7 mouse cellular contexts compared by ENCODE assay signal in genomic region chr5:108366328-108366983, GRCm38 (mm10). TPM values are rescaled to one million over a fixed set of nuclear protein-coding genes. Genes with fewer than 3 reads are reported as not detected.
DNase-seq lines count a peak whose midpoint lies in the region; ATAC-seq and TF ChIP-seq lines count a peak whose summit lies in the region.

No protein-coding gene starts in this region.

- DNase-seq in lung, postnatal 14 days = no peak
- peak; percentile 48 for DNase-seq in forebrain, embryonic 10.5 days (ENCODE audit: extremely low spot score, low spot score)
- DNase-seq in liver, postnatal 0 days = peak; percentile 21
- DNase-seq in MN1 (ENCODE audit: low spot score) = no peak
- no peak for DNase-seq in frontal cortex, postnatal 25 days (ENCODE audit: low spot score in 2 of 2)

- peaks cover 22% of the 10 kb centered on the region for H3K4me1 ChIP-seq in lung, embryonic 16.5 days (replicated peaks; ENCODE audit: control insufficient read depth, insufficient read depth, low read length)
- peaks cover 32% of the 10 kb centered on the region for H3K4me1 ChIP-seq in forebrain, embryonic 10.5 days
- H3K4me1 ChIP-seq in hindbrain, embryonic 12.5 days = peaks cover 29% of the 10 kb centered on the region
- H3K4me1 ChIP-seq in liver, postnatal 0 days (ENCODE audit: insufficient read depth) = peaks cover 21% of the 10 kb centered on the region

- no peaks in the 10 kb centered on the region for H3K36me3 ChIP-seq in lung, embryonic 16.5 days (ENCODE audit: control insufficient read depth, insufficient read depth, low read length)
- H3K36me3 ChIP-seq in forebrain, embryonic 10.5 days (replicated peaks) = no peaks in the 10 kb centered on the region
- H3K36me3 ChIP-seq in hindbrain, embryonic 12.5 days = no peaks in the 10 kb centered on the region
- H3K36me3 ChIP-seq in liver, postnatal 0 days (replicated peaks; ENCODE audit: insufficient read depth, low read length) = no peaks in the 10 kb centered on the region

- peak; percentile 32 for ATAC-seq in lung, embryonic 16.5 days (ENCODE audit: low read depth)
- peak; percentile 23 for ATAC-seq in hindbrain, embryonic 12.5 days (ENCODE audit: low FRiP score)
- peak; percentile 5; the same call in 1 of the 2 replicates for ATAC-seq in liver, postnatal 0 days

- H3K27me3 ChIP-seq in lung, embryonic 16.5 days (ENCODE audit: control insufficient read depth, insufficient read depth, low read depth, low read length) = peaks cover 74% of the 10 kb centered on the region
- H3K27me3 ChIP-seq in forebrain, embryonic 10.5 days (ENCODE audit: poor library complexity, severe bottlenecking) = peaks cover 92% of the 10 kb centered on the region
- peaks cover 85% of the 10 kb centered on the region for H3K27me3 ChIP-seq in hindbrain, embryonic 12.5 days
- peaks cover 70% of the 10 kb centered on the region for H3K27me3 ChIP-seq in liver, postnatal 0 days (ENCODE audit: insufficient read depth, low read length)

- TF ChIP-seq CTCF in liver, postnatal 0 days (IDR thresholded peaks at IDR 0.05; ENCODE audit: low read depth) = no peak

- 2% methylated on average over 57 of the region's 60 CpGs for WGBS in lung, embryonic 16.5 days
- WGBS in forebrain, embryonic 10.5 days = 2% methylated on average over 53 of the region's 60 CpGs
- 2% methylated on average over 60 of the region's 60 CpGs for WGBS in hindbrain, embryonic 12.5 days
- 3% methylated on average over 60 of the region's 60 CpGs for WGBS in liver, postnatal 0 days (ENCODE audit: insufficient replicate concordance)

- H3K9me3 ChIP-seq in lung, embryonic 16.5 days (ENCODE audit: control insufficient read depth, low read length) = no peaks in the 10 kb centered on the region
- no peaks in the 10 kb centered on the region for H3K9me3 ChIP-seq in forebrain, embryonic 10.5 days
- H3K9me3 ChIP-seq in hindbrain, embryonic 12.5 days (replicated peaks) = no peaks in the 10 kb centered on the region
- no peaks in the 10 kb centered on the region for H3K9me3 ChIP-seq in liver, postnatal 0 days (ENCODE audit: low read length)

- H3K4me2 ChIP-seq in lung, embryonic 16.5 days (ENCODE audit: low read depth, low read length) = peak overlapping the region; percentile 97
- H3K4me2 ChIP-seq in hindbrain, embryonic 12.5 days (replicated peaks) = peak overlapping the region; percentile 97
- peak overlapping the region; percentile 81 for H3K4me2 ChIP-seq in liver, postnatal 0 days (ENCODE audit: low read depth, low read length)

- H3K9ac ChIP-seq in lung, embryonic 16.5 days (ENCODE audit: low read length) = peak overlapping the region; percentile 57
- H3K9ac ChIP-seq in hindbrain, embryonic 12.5 days = peak overlapping the region; percentile 53; the same call in 1 of the 2 replicates
- no peak overlapping the region for H3K9ac ChIP-seq in liver, postnatal 0 days (replicated peaks)

- peak overlapping the region; percentile 57 for H3K4me3 ChIP-seq in lung, embryonic 16.5 days (ENCODE audit: low read length)
- peak overlapping the region; percentile 62 for H3K4me3 ChIP-seq in forebrain, embryonic 10.5 days
- peak overlapping the region; percentile 62 for H3K4me3 ChIP-seq in hindbrain, embryonic 12.5 days
- peak overlapping the region; percentile 51 for H3K4me3 ChIP-seq in liver, postnatal 0 days (ENCODE audit: low read depth, low read length)

- no peak for TF ChIP-seq EP300 in liver, postnatal 0 days (IDR thresholded peaks at IDR 0.05; ENCODE audit: low read depth)

- H3K27ac ChIP-seq in lung, embryonic 16.5 days (ENCODE audit: low read length) = no peak overlapping the region
- H3K27ac ChIP-seq in forebrain, embryonic 10.5 days = no peak overlapping the region
- H3K27ac ChIP-seq in hindbrain, embryonic 12.5 days = no peak overlapping the region
- H3K27ac ChIP-seq in liver, postnatal 0 days (ENCODE audit: low read depth) = no peak overlapping the region

RNA-seq across cellular contexts. Expression of gene Gm42517, which starts 1.3 kb away (rescaled TPM):
- polyA plus RNA-seq in lung, embryonic 16.5 days (2015; fragmentation: Nextera tagmentation; extraction: Ambion mirVana) = not detected in 2 replicates
- not detected in 2 replicates for polyA plus RNA-seq in forebrain, embryonic 10.5 days (2016; fragmentation: Nextera tagmentation; extraction: Ambion mirVana)
- 0.14 and 0.40 TPM in 2 replicates for polyA plus RNA-seq in hindbrain, embryonic 12.5 days (2016; fragmentation: Nextera tagmentation; extraction: Ambion mirVana)
- 0.14 TPM in 1 of 2 replicates, not detected in the other for polyA plus RNA-seq in liver, postnatal 0 days (2015; fragmentation: Nextera tagmentation; extraction: Ambion mirVana)

RNA-seq across cellular contexts. Expression of gene Pde6b, which starts 21.7 kb away (rescaled TPM):
- 0.50 TPM in 1 of 2 replicates, not detected in the other for polyA plus RNA-seq in lung, embryonic 16.5 days (2015; fragmentation: Nextera tagmentation; extraction: Ambion mirVana)
- polyA plus RNA-seq in forebrain, embryonic 10.5 days (2016; fragmentation: Nextera tagmentation; extraction: Ambion mirVana) = 0.20 TPM in 1 of 2 replicates, not detected in the other
- polyA plus RNA-seq in hindbrain, embryonic 12.5 days (2016; fragmentation: Nextera tagmentation; extraction: Ambion mirVana) = 0.31 and 0.35 TPM in 2 replicates
- polyA plus RNA-seq in liver, postnatal 0 days (2015; fragmentation: Nextera tagmentation; extraction: Ambion mirVana) = 0.06 and 0.15 TPM in 2 replicates

RNA-seq across cellular contexts. Expression of gene Pigg, which starts 54.0 kb away (rescaled TPM):
- 7.0 and 7.4 TPM in 2 replicates for polyA plus RNA-seq in lung, embryonic 16.5 days (2015; fragmentation: Nextera tagmentation; extraction: Ambion mirVana)
- polyA plus RNA-seq in forebrain, embryonic 10.5 days (2016; fragmentation: Nextera tagmentation; extraction: Ambion mirVana) = 7.9 and 8.9 TPM in 2 replicates
- polyA plus RNA-seq in hindbrain, embryonic 12.5 days (2016; fragmentation: Nextera tagmentation; extraction: Ambion mirVana) = 6.7 and 7.0 TPM in 2 replicates
- 1.7 and 1.9 TPM in 2 replicates for polyA plus RNA-seq in liver, postnatal 0 days (2015; fragmentation: Nextera tagmentation; extraction: Ambion mirVana)

Comparison
In these comparisons a context has a peak if more than half of its experiments do, and no peak if none do; other contexts are left out.
1. DNase-seq: peak in forebrain, embryonic 10.5 days (single experiment) and liver, postnatal 0 days (single experiment); none in lung, postnatal 14 days (single experiment), MN1 (single experiment) and frontal cortex, postnatal 25 days (0 of 2).
2. Peak in every context shown above with its lines, with median percentiles within 50 percentile points of each other: ATAC-seq, H3K4me2 ChIP-seq and H3K4me3 ChIP-seq.